Mouse (Mus musculus) forebrain, postnatal 0 days (tissue): ENCODE data around the gene Spag9. TPM values are rescaled to one million over a fixed set of nuclear protein-coding genes. Genes with fewer than 3 reads are reported as not detected.

Source experiments
- ATAC-seq: fragments of 200-750 bp; cut with Nextera tagmentation; 2 replicates; pipeline ENCODE4 v1.8.0; 2017; ENCODE audit warnings: mild to moderate bottlenecking, moderate library complexity
- DNase-seq: peaks from one replicate; pipeline ENCODE4 v3.0.0-alpha.2; 2015
- H3K27ac ChIP-seq: fragments of 300-500 bp; sonication (generic); 2 replicates; pipeline ENCODE4 v1.5.1; 2014; ENCODE audit warnings: low read depth, mild to moderate bottlenecking, antibody characterized with exemption, low read length, moderate library complexity, mixed read lengths
- H3K27me3 ChIP-seq: fragments of 300-500 bp; sonication (generic); 2 replicates; pipeline ENCODE4 v1.6.1; 2014; ENCODE audit warnings: mild to moderate bottlenecking, low read length, mixed read lengths; ENCODE audit not compliant: insufficient read depth
- H3K36me3 ChIP-seq: fragments of 300-500 bp; sonication (generic); 2 replicates; pipeline ENCODE4 v1.6.1; 2014; ENCODE audit warnings: mild to moderate bottlenecking, moderate library complexity; ENCODE audit not compliant: insufficient read depth
- H3K4me1 ChIP-seq: fragments of 300-500 bp; sonication (generic); 2 replicates; pipeline ENCODE4 v1.6.1; 2014; ENCODE audit warnings: antibody characterized with exemption; ENCODE audit not compliant: insufficient read depth
- H3K4me2 ChIP-seq: fragments of 300-500 bp; sonication (generic); 2 replicates; pipeline ENCODE4 v1.6.1; 2014; ENCODE audit warnings: low read depth, mild to moderate bottlenecking, moderate library complexity
- H3K4me3 ChIP-seq: fragments of 300-500 bp; sonication (generic); 2 replicates; pipeline ENCODE4 v1.5.1; 2014; ENCODE audit warnings: low read depth, low read length, mixed read lengths
- H3K9ac ChIP-seq: fragments of 300-500 bp; sonication (generic); 2 replicates; pipeline ENCODE4 v1.6.1; 2014; ENCODE audit warnings: mild to moderate bottlenecking
- H3K9me3 ChIP-seq: fragments of 300-500 bp; sonication (generic); 2 replicates; pipeline ENCODE4 v1.6.1; 2016; ENCODE audit warnings: low read length
- CTCF ChIP-seq: sonication (generic); IDR thresholded peaks from 2 replicates; pipeline ENCODE4 v1.5.1; 2016; ENCODE audit warnings: antibody characterized with exemption, control low read depth, low read depth
- WGBS: fragments of 180-500 bp; shearing (Covaris S2); extraction: QIAGEN DNeasy Blood & Tissue Kit; methylation state at CpG from one replicate; pipeline ENCODE4 v1.1.7; 2014; 5-methylcytosine and 5-hydroxymethylcytosine counted together
- polyA plus RNA-seq: library from polyadenylated mRNA; unstranded; fragments of >200 nt; fragmentation: Nextera tagmentation; extraction: Ambion mirVana; gene quantifications from 2 replicates; pipeline ENCODE4 v1.2.1, GENCODE M21; 2015
- total RNA-seq: library from RNA; depleted of rRNA; stranded (reverse); fragments of >200 nt; gene quantifications from 2 replicates; pipeline ENCODE4 v1.2.3, GENCODE M21; 2014

The Spag9 gene
- total and polyA plus RNA-seq, 2 experiments from 2014 or later, result 67.1 to 155 TPM

DNA sequence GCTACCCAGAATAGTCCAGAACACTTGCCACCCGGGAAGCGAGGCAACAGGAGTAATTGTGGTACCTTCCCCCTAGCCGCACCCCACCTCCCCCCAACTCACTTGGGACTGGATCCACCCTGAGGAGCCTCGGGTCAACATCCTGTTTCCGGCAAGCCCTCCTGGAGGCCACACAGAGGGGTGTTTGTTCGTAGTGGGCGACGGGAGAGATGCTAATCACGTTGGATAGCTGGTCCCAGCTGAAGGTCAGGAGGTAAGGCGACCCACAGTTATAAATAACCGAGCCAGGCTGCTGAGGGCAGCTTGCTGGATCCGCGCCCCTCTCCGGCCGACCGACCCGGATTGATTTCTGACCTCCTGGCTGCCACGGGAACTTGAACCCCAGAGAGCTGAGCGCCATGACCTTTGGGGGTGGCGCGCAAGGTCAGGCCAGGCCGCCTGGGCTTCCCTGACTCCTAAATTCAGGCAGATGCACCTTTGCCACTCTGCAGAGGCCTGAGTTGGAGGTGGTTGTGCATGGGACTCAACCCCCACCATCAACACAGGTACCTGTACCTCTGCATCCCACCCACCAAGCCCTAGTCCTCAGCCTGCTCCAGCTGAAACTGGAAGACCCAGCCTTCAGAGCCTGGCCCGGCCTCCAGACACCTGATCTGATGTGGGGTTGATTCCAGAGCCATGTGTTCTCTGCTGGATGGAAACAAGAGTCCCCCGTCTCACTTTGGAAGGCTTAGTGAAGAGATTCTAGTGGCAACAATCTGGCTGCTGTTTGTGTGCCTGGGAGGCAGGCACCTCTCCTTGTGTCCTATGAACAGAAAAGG lies 142.7 kb downstream of the Spag9 start:
- Histone ChIP-seq H3K4me2 (no peak overlapping the region), H3K4me1 (no peaks in the 10 kb centered on the region), H3K9ac (no peak overlapping the region), H3K4me3 (no peak overlapping the region), H3K9me3 (no peaks in the 10 kb centered on the region), H3K27ac (no peak overlapping the region), H3K36me3 (no peaks in the 10 kb centered on the region), H3K27me3 (no peaks in the 10 kb centered on the region)
- no peak for TF ChIP-seq CTCF
- DNase-seq (no peak), ATAC-seq (no peak)
- WGBS, result 70% methylated on average over 24 of the region's 24 CpGs

DNA sequence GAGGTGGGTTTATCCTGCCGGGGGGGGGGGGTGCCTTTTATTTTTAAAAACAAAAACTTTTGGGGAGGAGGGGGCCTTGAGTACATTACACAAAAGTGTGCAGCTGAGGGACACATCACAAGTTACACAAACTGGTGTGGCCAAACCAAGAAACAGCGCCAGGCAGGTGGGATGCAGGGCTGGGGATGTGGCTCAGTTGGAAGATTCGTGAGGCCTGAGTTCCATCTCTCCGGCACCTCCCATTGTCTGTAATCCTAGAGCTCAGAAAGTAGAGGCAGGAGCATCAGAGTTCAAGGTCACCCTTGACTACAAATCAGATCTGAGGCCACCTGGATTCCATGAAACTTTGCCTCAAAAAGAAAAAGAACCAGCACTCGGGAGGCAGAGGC lies 143.3 kb downstream of the Spag9 start:
- DNase-seq (no peak), ATAC-seq (no peak)
- H3K27ac ChIP-seq, result no peak overlapping the region
- H3K27me3 ChIP-seq, result no peaks in the 10 kb centered on the region
- H3K9ac ChIP-seq, result no peak overlapping the region
- 91% methylated on average over 5 of the region's 5 CpGs for WGBS
- no peaks in the 10 kb centered on the region for H3K9me3 ChIP-seq
- H3K4me1 ChIP-seq, result no peaks in the 10 kb centered on the region
- no peak overlapping the region for H3K4me2 ChIP-seq
- TF ChIP-seq CTCF, result no peak
- H3K4me3 ChIP-seq, result no peak overlapping the region
- H3K36me3 ChIP-seq, result no peaks in the 10 kb centered on the region

DNA sequence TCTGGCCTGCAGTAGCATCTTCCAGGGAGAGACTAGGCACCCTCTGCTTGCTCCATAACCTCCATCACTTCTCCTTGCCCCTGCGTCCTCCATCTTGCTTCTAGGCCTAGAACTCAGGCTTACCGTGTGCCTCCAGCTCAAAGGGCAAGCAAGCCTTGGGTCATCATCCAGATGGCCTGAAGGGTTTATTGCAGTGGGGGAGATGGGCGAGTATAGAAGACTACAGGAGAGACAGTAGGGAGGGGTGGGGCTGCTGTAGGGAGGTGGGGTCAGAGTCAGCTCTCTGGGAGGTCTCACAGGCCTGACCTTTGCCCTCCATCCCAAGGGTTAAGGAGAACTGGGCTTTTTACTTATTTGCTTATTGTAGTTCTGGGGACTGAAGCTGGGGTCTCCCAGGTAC lies 144.6 kb downstream of the Spag9 start:
- no peaks in the 10 kb centered on the region for H3K36me3 ChIP-seq
- DNase-seq (no peak), ATAC-seq (no peak)
- no peak overlapping the region for H3K27ac ChIP-seq
- H3K27me3 ChIP-seq, result no peaks in the 10 kb centered on the region
- no peak overlapping the region for H3K4me3 ChIP-seq
- H3K9me3 ChIP-seq, result no peaks in the 10 kb centered on the region
- no peak for TF ChIP-seq CTCF
- no peak overlapping the region for H3K9ac ChIP-seq
- peaks cover 7% of the 10 kb centered on the region for H3K4me1 ChIP-seq
- WGBS, result 90% methylated on average over 3 of the region's 3 CpGs
- no peak overlapping the region for H3K4me2 ChIP-seq

DNA sequence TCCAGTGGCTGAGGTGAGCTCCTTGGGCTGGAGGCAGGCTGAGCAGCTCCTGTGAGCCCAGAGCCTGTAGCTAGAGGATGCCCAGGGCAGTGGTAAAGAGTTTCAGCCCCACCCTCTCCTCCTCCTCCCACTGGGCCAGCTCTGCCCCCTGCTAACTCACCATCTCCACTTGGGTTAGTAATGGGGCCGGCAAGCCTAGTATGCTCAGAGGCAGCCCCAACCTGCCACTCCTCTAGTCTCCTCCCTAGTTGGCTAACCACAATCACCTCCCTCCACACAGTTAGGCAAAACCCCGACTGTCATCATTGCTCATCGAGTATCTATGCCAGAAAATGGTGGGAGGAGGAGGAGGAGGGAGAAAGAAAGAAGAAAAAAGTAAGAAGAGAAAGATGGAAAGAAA lies 145.7 kb downstream of the Spag9 start:
- ATAC-seq (no peak), DNase-seq (no peak)
- H3K9ac ChIP-seq, result no peak overlapping the region
- WGBS, result 45% methylated on average over 3 of the region's 3 CpGs
- H3K4me1 ChIP-seq, result peaks cover 8% of the 10 kb centered on the region
- H3K4me3 ChIP-seq, result no peak overlapping the region
- no peaks in the 10 kb centered on the region for H3K36me3 ChIP-seq
- H3K4me2 ChIP-seq, result no peak overlapping the region
- no peaks in the 10 kb centered on the region for H3K27me3 ChIP-seq
- TF ChIP-seq CTCF, result no peak
- H3K27ac ChIP-seq, result no peak overlapping the region
- H3K9me3 ChIP-seq, result no peaks in the 10 kb centered on the region

DNA sequence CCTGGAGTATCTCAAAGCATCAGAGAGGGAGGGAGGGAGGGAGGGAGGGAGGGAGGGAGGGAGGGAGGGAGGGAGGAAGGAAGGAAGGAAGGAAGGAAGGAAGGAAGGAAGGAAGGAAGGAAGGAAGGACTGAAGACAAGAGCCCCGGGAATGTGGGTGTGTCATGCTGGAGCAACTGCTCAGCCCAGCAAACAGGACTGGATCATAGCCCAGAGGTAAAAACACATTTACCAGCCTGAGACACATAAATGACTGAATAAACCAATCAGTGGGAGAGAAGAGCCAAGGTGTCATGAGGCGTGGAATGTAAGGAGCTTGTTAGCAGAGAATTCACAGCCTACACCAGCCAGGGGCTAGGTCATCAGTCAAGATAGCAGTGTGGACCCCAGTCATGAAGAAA lies 147.4 kb downstream of the Spag9 start:
- WGBS, result 78% methylated on average over 2 of the region's 2 CpGs

DNA sequence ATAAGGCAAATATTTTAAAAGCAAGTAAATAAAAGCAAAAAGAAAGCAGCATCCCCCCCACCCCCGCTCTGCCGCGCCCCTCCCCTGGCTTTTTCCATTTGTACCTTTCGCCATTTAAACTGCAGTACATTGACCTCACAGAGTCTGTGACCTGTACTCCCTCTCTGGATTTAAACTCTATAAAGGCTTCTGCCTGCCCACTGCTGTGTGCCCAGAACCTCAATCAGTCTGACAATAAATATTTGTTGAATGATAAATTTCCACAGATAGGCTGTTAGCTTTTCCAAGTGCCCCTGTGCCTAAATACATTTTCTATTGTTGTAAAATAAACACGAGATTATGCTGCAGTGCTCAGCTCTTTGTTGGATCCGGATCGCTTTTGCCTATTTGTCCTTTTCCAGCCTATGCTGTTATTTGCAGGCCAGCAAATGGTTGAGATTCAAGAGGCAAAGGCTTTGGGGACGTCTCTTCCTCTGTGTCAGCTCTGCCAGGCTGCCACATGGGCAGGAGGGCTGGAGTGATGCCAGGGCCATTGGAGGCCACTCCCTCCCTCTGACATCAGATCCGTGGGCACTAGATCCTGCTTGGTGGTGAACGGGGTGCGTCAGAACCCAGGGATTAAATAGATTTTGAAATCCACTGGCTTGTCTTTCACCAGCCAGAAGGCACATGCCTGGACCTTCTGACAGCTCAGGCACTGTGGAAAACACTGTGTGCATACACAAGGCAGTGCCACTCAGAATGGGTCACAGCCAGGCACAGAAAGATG lies 149.1 kb downstream of the Spag9 start:
- ATAC-seq, result peak; percentile 80
- 38% methylated on average over 11 of the region's 11 CpGs for WGBS

More for the DNA sequence above, 147.4 kb downstream of the Spag9 start:
- Histone ChIP-seq H3K27ac (no peak overlapping the region), H3K9ac (no peak overlapping the region), H3K4me3 (no peak overlapping the region), H3K9me3 (no peaks in the 10 kb centered on the region), H3K4me2 (no peak overlapping the region), H3K4me1 (peaks cover 8% of the 10 kb centered on the region), H3K36me3 (no peaks in the 10 kb centered on the region), H3K27me3 (no peaks in the 10 kb centered on the region)
- ATAC-seq (no peak), DNase-seq (no peak)
- no peak for TF ChIP-seq CTCF

DNA sequence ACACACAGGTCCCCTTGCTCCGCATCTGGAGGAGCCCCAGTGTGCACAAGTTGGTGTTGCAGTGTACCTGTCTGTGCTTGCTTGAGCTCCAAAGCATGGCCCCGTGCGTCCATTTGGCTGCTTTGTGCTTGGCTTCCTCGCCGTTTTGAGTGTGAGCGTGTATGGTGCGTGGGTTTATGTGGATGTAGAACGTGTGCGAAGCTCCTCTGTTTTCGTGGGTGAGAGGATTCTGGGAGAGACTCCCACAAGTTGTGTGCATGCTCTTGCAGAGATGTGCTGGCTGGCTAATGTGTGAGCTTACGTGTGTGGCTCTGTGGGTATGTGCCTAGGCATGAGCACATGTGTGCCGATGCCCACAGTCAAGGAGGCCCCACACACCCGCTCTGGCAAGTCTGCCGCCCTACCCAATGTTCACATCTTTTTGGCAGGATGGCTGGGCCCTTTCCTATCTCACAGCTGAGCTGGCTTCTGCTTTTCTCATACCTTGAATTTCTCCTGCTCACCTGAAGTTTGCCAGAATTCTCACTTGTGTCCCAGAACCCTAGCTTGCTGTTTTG lies 150.2 kb downstream of the Spag9 start:
- no peak for ATAC-seq
- no peak overlapping the region for H3K4me2 ChIP-seq
- no peak overlapping the region for H3K4me3 ChIP-seq
- no peak overlapping the region for H3K9ac ChIP-seq
- no peak for DNase-seq
- no peaks in the 10 kb centered on the region for H3K36me3 ChIP-seq
- peaks cover 21% of the 10 kb centered on the region for H3K4me1 ChIP-seq
- peak overlapping the region; percentile 84 for H3K27ac ChIP-seq
- H3K9me3 ChIP-seq, result no peaks in the 10 kb centered on the region
- 86% methylated on average over 14 of the region's 14 CpGs for WGBS
- no peaks in the 10 kb centered on the region for H3K27me3 ChIP-seq
- TF ChIP-seq CTCF, result no peak

More for the DNA sequence above, 149.1 kb downstream of the Spag9 start:
- H3K9ac ChIP-seq, result peak overlapping the region; percentile 31; the same call in 1 of the 2 replicates
- peak; percentile 91 for DNase-seq
- H3K9me3 ChIP-seq, result no peaks in the 10 kb centered on the region
- TF ChIP-seq CTCF, result no peak
- no peaks in the 10 kb centered on the region for H3K36me3 ChIP-seq
- H3K4me3 ChIP-seq, result no peak overlapping the region
- peaks cover 16% of the 10 kb centered on the region for H3K4me1 ChIP-seq
- peak overlapping the region; percentile 84 for H3K27ac ChIP-seq
- no peaks in the 10 kb centered on the region for H3K27me3 ChIP-seq
- H3K4me2 ChIP-seq, result 0 out of 2 replicates have a peak overlapping the region, but pooled peaks have one; percentile 0
